Mouse (Mus musculus) limb, embryonic 14.5 days (tissue): ENCODE data around the gene Phf1. TPM values are rescaled to one million over a fixed set of nuclear protein-coding genes. Genes with fewer than 3 reads are reported as not detected.

ENCODE experiments used
- ATAC-seq: fragments of 200-750 bp; cut with Nextera tagmentation; 2 replicates; pipeline ENCODE4 v1.8.0; 2017; ENCODE audit warnings: low read depth, moderate number of reproducible peaks, moderate TSS enrichment; ENCODE audit not compliant: low FRiP score
- DNase-seq: peaks from one replicate; pipeline ENCODE4 v3.0.0-alpha.2; 2015; ENCODE audit warnings: low spot score
- H3K27ac ChIP-seq: fragments of 300-500 bp; sonication (generic); replicated peaks from 2 replicates; pipeline ENCODE4 v1.5.1; 2014; ENCODE audit warnings: low read depth, mild to moderate bottlenecking, low read length, moderate library complexity, mixed read lengths
- H3K27me3 ChIP-seq: fragments of 300-500 bp; sonication (generic); 2 replicates; pipeline ENCODE4 v1.6.1; 2014; ENCODE audit warnings: low read length, mixed read lengths; ENCODE audit not compliant: control insufficient read depth, insufficient read depth
- H3K36me3 ChIP-seq: fragments of 300-500 bp; sonication (generic); 2 replicates; pipeline ENCODE4 v1.6.1; 2014; ENCODE audit warnings: mild to moderate bottlenecking, low read length, moderate library complexity, mixed read lengths; ENCODE audit not compliant: control insufficient read depth, insufficient read depth
- H3K4me1 ChIP-seq: fragments of 300-500 bp; sonication (generic); 2 replicates; pipeline ENCODE4 v1.6.1; 2014; ENCODE audit warnings: antibody characterized with exemption, low read length, mixed read lengths; ENCODE audit not compliant: control insufficient read depth, insufficient read depth
- H3K4me2 ChIP-seq: fragments of 300-500 bp; sonication (generic); replicated peaks from 2 replicates; pipeline ENCODE4 v1.6.1; 2014; ENCODE audit warnings: low read depth, mild to moderate bottlenecking, low read length, moderate library complexity; ENCODE audit not compliant: severe bottlenecking
- H3K4me3 ChIP-seq: fragments of 300-500 bp; sonication (generic); replicated peaks from 2 replicates; pipeline ENCODE4 v1.5.1; 2014; ENCODE audit warnings: low read length
- H3K9ac ChIP-seq: fragments of 300-500 bp; sonication (generic); 2 replicates; pipeline ENCODE4 v1.6.1; 2014; ENCODE audit warnings: mild to moderate bottlenecking, low read depth, low read length, moderate library complexity; ENCODE audit not compliant: severe bottlenecking
- H3K9me3 ChIP-seq: fragments of 300-500 bp; sonication (generic); 2 replicates; pipeline ENCODE4 v1.6.1; 2016; ENCODE audit warnings: low read length; ENCODE audit not compliant: control insufficient read depth
- POLR2A ChIP-seq: fragments of 200-500 bp; IDR thresholded peaks from 2 replicates; pipeline ENCODE4 v1.8.0; 2012; ENCODE audit warnings: inconsistent platforms, mild to moderate bottlenecking, moderate library complexity, borderline replicate concordance; ENCODE audit not compliant: insufficient read depth, insufficient read length; ENCODE audit errors: extremely low read depth
- WGBS: fragments of 180-500 bp; shearing (Covaris S2); extraction: QIAGEN DNeasy Blood & Tissue Kit; methylation state at CpG from one replicate; pipeline ENCODE4 v1.1.7; 2014; 5-methylcytosine and 5-hydroxymethylcytosine counted together
- polyA plus RNA-seq, 2 experiments: library from polyadenylated mRNA; depleted of rRNA in 1 of 2; stranded (reverse) in 1 of 2; unstranded in 1 of 2; fragments of >200 nt; fragmentation: Nextera tagmentation in 1 of 2; extraction: Ambion mirVana in 1 of 2; gene quantifications; 2 replicates each; pipeline versions ENCODE4 v1.2.1 to v1.2.3; 2012 to 2014

Gene Phf1
- polyA plus RNA-seq, 2 experiments = 12.8 to 56.6 TPM

GRCm38 (mm10) chr17:26948316-26949050 is 15.6 kb downstream of the Phf1 start:
- ATAC-seq (no peak), DNase-seq (no peak)
- no peak for TF ChIP-seq POLR2A
- no peaks in the 10 kb centered on the region for H3K9me3 ChIP-seq
- H3K4me1 ChIP-seq = peaks cover 69% of the 10 kb centered on the region
- WGBS = 0% methylated on average over 22 of the region's 87 CpGs
- H3K27ac ChIP-seq = peak overlapping the region; percentile 52
- H3K4me2 ChIP-seq = peak overlapping the region; percentile 94
- H3K27me3 ChIP-seq = no peaks in the 10 kb centered on the region
- H3K9ac ChIP-seq = peak overlapping the region; percentile 72
- peak overlapping the region; percentile 64 for H3K4me3 ChIP-seq
- H3K36me3 ChIP-seq = no peaks in the 10 kb centered on the region; the same call in 1 of the 2 replicates

- Histone ChIP-seq H3K4me1 (peaks cover 75% of the 10 kb centered on the region), H3K27ac (peak overlapping the region; percentile 52; the same call in 1 of the 2 replicates), H3K36me3 (no peaks in the 10 kb centered on the region; the same call in 1 of the 2 replicates), H3K27me3 (no peaks in the 10 kb centered on the region), H3K4me3 (peak overlapping the region; percentile 64), H3K4me2 (peak overlapping the region; percentile 94), H3K9ac (peak overlapping the region; percentile 72), H3K9me3 (no peaks in the 10 kb centered on the region)
- no peak for ATAC-seq
- 7% methylated on average over 13 of the region's 14 CpGs for WGBS
- DNase-seq = no peak
- TF ChIP-seq POLR2A = no peak
These were observed 16.3 kb downstream of the Phf1 start for GRCm38 (mm10) chr17:26949051-26949577.

GRCm38 (mm10) chr17:26949866-26950265 is 17.0 kb downstream of the Phf1 start:
- no peak for TF ChIP-seq POLR2A

DNA sequence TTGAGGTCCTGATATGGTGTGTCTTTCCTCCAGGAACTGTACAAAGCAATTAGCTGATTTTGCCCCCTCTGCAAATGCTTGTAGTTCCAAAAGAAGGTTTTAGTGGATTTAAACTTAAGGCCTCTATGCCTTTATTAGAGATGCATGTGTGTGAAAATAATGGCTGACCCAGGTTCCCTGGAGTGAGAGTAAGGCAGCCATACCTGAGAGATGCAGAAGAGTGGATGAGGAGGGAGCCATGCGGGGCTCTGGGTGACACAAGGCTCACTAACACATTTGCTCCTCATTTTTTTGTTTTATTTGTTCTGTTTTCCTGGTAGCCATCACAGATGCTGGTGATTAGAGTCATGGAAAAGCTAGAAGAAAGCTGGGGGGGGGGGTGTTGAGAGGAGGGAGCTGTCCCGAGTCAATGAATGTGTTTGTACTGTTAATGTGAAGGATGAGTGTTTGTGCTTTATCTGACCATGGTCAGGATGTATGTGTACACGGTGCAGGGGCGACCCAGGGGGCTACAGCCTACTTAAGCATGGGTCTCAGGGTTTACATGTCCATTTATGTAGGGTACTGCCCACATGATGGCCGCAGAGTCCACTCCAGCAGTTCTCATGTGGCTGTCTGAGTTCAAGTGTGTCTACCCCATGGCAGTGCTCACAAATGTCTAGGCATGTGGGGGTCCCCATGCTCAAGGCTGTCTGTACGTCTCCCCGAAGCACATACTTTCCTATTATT is 17.9 kb downstream of the Phf1 start:
- peak overlapping the region; percentile 63 for H3K4me2 ChIP-seq
- no peak for TF ChIP-seq POLR2A
- no peaks in the 10 kb centered on the region for H3K27me3 ChIP-seq
- ATAC-seq (no peak), DNase-seq (no peak)
- peak overlapping the region; percentile 37 for H3K4me3 ChIP-seq
- 0 out of 2 replicates have a peak overlapping the region, but pooled peaks have one; percentile 40 for H3K9ac ChIP-seq
- H3K9me3 ChIP-seq = no peaks in the 10 kb centered on the region
- WGBS = 26% methylated on average over 7 of the region's 7 CpGs
- H3K4me1 ChIP-seq = peaks cover 70% of the 10 kb centered on the region
- H3K27ac ChIP-seq = peak overlapping the region; percentile 73
- peaks cover 13% of the 10 kb centered on the region for H3K36me3 ChIP-seq

More at GRCm38 (mm10) chr17:26949866-26950265, 17.0 kb downstream of the Phf1 start:
- Histone ChIP-seq H3K4me3 (no peak overlapping the region), H3K9me3 (no peaks in the 10 kb centered on the region), H3K9ac (no peak overlapping the region), H3K4me2 (peak overlapping the region; percentile 94; the same call in 1 of the 2 replicates), H3K27me3 (no peaks in the 10 kb centered on the region), H3K27ac (0 out of 2 replicates have a peak overlapping the region, but pooled peaks have one; percentile 52), H3K36me3 (peaks cover 4% of the 10 kb centered on the region), H3K4me1 (peaks cover 75% of the 10 kb centered on the region)
- DNase-seq (no peak), ATAC-seq (no peak)
- WGBS = 48% methylated on average over 5 of the region's 5 CpGs

DNA sequence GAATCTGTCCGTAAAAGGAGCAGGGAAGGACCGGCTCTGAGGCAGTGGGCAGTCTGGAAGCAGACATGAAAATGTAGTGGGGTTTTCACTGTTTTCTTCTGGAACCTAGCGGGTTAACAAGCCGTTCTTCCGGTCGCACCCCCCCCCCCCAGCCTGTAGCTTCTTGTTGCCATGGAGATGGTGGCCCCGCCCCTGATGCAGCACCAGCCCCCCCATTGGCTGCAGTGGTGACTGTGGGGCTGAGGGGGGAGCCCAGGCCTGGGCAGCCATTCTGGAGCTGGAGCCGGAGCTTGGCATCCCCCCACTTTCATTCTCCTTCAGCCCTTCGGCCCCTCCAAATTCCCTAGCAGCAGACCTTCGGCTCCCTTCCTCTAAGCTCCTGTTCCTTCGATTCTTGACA is 18.6 kb downstream of the Phf1 start:
- no peaks in the 10 kb centered on the region for H3K27me3 ChIP-seq
- WGBS = 3% methylated on average over 11 of the region's 11 CpGs
- DNase-seq (peak; percentile 87), ATAC-seq (peak; percentile 79)
- peaks cover 19% of the 10 kb centered on the region for H3K36me3 ChIP-seq
- peak overlapping the region; percentile 63 for H3K4me2 ChIP-seq
- peak overlapping the region; percentile 40 for H3K9ac ChIP-seq
- peak overlapping the region; percentile 37 for H3K4me3 ChIP-seq
- TF ChIP-seq POLR2A = no peak
- peak overlapping the region; percentile 73 for H3K27ac ChIP-seq
- no peaks in the 10 kb centered on the region for H3K9me3 ChIP-seq
- peaks cover 63% of the 10 kb centered on the region for H3K4me1 ChIP-seq
